Mouse (Mus musculus): ENCODE data around the gene Cep164.
"Not testable (repeated sequence)": the region's sequence is repeated elsewhere in the genome, so short reads cannot be mapped to it uniquely, and the experiment has no call there.

The Cep164 gene

DNA sequence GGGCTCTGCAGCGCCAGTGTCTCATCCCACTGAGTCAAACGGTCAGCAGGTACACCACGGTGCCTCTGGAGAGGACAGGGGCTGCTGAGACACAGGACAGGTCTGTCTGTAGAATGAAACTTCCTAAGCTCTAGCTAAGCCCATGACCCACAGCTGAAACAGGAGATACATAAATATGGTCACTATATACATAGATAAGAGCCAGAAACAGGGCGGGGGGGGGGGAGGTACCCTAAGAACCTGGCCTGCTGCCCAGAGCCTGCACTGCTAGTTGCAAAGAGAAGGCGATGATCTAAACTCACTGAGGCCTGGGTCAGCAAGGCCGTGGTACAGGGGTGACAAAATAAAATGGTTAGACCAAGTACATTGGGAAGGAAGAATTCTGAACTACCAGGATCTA, 40.9 kb downstream of the Cep164 start:
- DNase-seq (ENCODE audit: low spot score) = no peak

DNA sequence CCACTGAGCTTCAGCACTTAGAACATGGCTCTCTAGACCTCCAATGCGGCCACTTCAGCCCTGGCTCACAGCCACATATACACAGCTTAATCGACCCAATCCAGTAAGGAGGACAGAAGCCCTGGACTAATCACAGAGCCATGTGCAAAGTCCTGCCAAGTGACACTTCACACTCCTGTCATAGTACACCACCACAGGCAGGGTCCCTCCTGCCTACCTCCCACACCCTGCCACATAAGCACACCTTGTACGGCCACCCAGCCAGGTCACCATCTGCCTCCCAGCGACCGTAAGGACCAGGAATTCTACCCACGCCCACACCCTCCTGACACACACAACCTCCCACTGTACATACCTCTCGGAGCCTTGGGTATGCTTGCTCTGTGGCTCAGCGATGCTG, 41.4 kb downstream of the Cep164 start:
- no peak for DNase-seq (ENCODE audit: low spot score)

GRCm38 (mm10) chr9:45783249-45784069, 45.0 kb downstream of the Cep164 start:
- no peak for DNase-seq (ENCODE audit: low spot score)

DNA sequence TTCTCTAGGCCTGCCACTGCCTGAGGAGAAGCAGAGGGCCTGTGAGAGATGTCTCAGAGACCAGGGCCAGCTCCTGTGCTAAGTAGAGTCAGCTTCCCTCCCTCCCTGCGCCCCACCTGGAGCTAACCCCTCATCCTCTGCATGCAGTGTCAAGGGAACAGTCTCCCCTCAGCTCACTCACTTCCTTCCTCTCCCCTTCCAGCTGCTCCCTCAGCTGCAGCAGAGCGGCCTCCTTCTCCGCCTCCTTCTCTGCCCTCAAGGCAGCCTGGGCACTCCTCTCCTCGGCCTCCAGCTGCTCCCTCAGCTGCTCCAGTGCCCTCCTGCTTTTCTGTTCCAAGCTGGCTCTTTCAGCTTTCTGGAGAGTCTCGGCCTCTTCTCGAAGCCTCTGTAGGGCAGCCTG, 49.3 kb downstream of the Cep164 start:
- DNase-seq (ENCODE audit: low spot score) = no peak

GRCm38 (mm10) chr9:45776176-45776575, 52.3 kb downstream of the Cep164 start:
- DNase-seq (ENCODE audit: low spot score) = not testable (repeated sequence)

DNA sequence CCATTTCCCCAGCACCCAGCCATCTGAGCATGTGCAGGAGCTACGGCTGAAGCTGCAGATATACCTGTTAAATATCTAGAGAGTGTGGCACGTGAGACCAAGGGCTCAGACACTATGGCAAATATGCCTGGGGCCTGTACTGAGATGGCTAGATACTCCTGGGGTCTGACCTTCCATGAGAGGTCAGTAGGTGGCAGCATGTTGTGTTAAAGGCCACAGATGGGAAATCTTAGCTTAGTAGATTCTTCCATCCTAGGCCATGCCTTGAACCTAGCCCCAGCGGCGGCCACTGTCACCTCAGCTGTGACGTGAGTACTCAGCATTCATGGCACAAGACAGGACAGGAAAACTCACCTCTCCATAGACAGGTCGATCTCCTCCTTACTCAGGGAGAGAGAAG, 54.4 kb downstream of the Cep164 start:
- no peak for DNase-seq (ENCODE audit: low spot score)

- no peak for DNase-seq (ENCODE audit: low spot score)
Observed at GRCm38 (mm10) chr9:45769596-45769995, 58.9 kb downstream of the Cep164 start.

GRCm38 (mm10) chr9:45768421-45768820, 60.1 kb downstream of the Cep164 start:
- DNase-seq (ENCODE audit: low spot score) = no peak

DNA sequence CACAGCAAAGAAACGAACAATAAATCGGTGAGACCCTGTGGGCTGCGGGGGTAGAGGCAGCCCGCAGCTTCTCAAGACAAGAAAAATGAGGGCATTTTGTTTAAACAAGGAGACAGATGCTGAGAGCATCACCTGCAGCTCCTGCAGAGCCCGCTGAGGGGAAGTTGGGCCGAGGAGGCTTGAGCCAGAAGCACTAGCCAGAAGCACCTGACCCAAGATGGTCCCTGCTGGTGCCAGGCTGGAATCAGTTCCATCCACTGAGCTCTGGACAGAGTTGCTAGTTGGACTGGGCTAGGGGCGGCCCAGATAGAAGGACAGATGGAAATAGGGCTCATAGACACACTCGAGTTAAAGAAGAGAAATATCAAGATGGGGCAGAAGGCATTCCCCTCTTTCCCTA, 61.3 kb downstream of the Cep164 start:
- DNase-seq (ENCODE audit: low spot score) = no peak

DNA sequence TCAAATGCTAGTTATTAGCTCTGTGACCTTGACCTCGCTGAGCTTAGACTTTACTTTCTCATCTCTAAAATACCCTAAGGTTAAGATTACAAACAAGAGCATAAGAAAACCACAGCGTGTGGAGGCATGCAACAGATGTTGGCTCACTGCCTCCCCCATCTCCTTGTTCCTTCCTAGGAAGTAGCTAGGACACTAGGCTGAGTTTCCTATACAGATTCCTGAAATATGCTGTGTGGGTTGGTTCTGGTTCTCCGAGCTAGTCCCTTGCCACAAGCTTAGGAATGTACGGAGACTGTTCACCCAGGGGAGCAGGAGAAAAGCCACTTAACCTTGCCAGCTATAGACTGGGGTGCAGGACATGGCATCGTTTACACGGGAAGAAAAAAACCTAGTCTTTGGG, 62.3 kb downstream of the Cep164 start:
- DNase-seq (ENCODE audit: low spot score) = no peak

- peak; percentile 81 for DNase-seq (ENCODE audit: low spot score)
Observed at GRCm38 (mm10) chr9:45754452-45755091, 73.9 kb downstream of the Cep164 start.

DNA sequence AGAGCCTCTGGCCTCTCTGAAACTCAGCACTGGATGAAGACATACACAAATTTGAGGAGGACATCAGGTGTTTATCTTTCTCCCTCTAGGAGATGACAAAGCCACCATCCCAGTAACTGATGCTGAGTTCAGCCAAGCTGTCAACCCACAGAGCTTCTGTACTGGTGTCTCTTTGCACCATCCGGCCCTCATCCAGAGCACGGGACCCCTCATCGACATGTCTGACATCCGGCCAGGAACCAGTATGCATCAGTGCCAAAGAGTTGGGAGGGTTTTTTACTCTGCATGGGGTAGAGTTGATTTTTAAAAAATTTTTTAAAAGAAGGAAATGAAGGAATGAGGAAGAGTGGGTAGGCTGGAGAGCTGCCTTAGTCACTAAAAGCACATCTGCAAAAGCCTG, 78.6 kb downstream of the Cep164 start:
- DNase-seq (ENCODE audit: low spot score) = no peak

DNA sequence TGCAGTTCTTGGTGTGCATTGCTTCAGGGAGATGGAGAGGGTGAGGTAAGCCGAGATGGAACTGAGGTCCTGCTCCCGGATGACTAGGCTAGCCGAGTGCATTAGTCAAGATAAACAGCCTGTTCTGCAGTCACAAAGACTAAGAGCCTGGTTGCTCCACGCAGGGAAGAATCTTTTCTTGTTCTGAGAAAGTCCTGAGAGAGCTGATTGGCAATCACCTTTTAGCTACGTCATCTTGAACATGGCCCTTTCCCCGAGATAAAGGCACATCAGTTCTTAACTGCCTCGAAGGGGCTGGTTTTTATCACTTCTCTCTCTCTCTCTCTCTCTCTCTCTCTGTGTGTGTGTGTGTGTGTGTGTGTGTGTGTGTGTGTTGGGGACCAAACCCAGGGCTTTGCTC, 83.0 kb downstream of the Cep164 start:
- DNase-seq (ENCODE audit: low spot score) = no peak

DNA sequence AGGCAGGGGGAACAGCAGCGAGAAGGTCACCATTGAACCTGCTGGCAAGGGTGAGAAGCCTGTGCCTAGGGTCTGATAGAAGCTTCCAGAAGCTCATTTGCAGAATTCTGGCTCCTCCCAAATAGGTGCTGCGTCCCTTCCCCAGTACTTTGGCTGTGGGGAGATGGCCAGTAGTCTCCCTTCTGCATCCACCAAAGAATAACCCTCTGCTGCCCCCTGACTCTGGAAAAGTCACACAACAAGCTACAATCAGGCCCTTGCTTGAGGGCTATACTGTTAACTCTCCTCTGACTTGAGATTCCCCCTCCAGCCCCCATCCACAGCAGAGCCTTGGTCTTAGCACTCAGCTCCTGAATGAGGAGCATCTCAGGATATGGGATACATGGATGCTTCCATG, 87.9 kb downstream of the Cep164 start:
- no peak for DNase-seq (ENCODE audit: low spot score)

DNA sequence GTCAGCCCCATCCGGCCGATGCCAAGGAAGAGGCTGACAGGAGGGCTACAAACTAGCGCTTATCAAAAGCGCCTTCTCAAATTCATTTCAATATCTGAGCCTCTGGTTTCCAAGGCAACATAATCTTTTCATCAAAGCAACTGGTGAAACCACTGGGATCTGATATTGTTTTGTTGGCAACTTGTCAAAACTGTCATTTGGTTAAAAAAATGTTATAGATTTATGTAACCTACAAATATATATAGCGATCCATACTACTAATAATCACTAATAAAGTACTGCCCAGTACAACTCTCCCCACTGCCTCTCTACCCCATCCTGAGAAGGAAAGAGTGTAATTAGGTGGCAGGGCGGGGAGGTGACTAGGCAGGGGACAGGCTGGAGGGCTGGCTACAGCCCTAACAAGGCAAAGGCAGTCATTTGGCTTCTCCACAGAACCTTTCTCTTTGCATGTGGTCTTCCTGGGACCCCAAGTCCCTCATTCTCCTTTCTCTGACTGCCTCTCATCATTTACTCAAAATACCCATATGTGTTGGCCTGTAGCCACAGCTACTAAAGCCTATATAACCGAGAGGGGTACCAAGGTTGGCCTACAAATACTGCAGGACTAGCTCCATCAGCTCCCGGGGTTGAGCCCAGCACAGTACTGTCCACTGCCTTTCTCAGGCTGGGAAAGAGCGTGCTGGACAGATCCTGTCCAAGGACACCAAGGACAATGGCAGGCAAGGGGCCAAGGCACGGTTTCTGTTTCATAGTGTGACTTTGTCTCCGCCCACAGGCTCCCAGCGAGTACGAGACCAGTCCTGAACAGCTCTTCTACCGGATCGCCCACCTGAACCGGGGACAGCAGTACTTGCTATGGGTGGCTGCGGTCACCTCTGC, 88.5 kb downstream of the Cep164 start:
- no peak for DNase-seq (ENCODE audit: low spot score)

DNA sequence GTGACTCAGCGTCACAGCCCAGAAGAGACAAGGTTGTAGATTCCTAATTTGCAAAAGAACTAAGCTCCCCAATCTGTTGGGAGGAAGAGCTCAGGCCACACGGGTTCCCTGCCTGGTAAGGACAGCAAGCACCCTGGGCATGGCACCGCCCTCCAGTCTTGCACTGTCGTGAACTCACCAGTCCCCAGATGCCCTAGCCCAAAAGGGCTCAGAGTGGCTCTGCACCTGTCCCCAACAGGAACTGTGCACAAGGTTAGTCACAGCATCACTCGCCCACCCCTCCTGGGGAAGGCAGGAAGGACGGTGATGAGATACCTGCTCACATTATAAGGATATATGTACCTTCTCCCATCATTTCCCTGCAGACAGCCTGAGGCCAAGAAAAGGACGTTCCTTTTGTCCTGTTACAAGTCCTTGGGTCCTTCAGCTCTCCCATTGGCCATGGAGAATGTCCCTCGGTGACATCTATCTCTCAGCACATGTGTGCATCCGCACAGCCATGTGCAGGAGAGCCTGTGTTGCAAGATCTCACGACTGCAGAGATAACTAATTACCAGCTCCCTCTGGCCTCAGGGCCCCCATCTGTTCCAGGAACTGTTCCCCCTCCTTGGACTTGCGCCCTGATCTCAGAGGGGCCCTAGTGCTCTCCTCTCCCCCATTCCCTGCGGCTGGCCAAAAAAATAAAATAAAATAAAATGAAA, 89.3 kb downstream of the Cep164 start:
- DNase-seq (ENCODE audit: low spot score) = no peak

DNA sequence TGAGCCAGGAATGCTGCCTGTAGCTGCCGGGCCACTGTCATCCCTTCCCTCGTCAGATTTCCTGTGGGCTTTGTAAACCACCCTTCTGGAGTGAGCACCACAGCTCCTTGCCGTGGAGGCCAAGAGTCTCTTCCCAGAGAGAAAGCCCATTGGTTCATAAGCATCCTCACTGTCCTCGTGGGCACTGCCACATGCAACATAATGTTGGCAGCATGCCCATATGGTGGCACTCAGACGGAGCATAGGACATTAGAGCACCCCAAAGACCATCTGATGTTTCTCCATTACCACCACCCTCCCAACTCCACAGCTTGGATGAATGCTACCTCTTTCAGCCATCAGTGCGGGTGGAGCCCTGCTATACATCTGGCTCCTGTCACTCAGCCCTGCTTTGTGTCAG, 95.2 kb downstream of the Cep164 start:
- DNase-seq (ENCODE audit: low spot score) = no peak

GRCm38 (mm10) chr9:45731851-45732250, 96.6 kb downstream of the Cep164 start:
- no peak for DNase-seq (ENCODE audit: low spot score)

- no peak for DNase-seq (ENCODE audit: low spot score)
Observed at GRCm38 (mm10) chr9:45719997-45720396, 108.5 kb downstream of the Cep164 start.
